Mouse (Mus musculus) heart, postnatal 0 days (tissue): ENCODE results near the gene Axl. TPM values are rescaled to one million over a fixed set of nuclear protein-coding genes. Genes with fewer than 3 reads are reported as not detected.

Experiments
- ATAC-seq: fragments of 200-750 bp; cut with Nextera tagmentation; 2 replicates; pipeline ENCODE4 v1.8.0; 2017; ENCODE audit warnings: low read depth, moderate number of reproducible peaks, moderate library complexity; ENCODE audit not compliant: insufficient read depth
- DNase-seq: peaks from one replicate; pipeline ENCODE4 v3.0.0-alpha.2; 2016; ENCODE audit warnings: low spot score
- H3K27ac ChIP-seq: fragments of 300-500 bp; sonication (generic); 2 replicates; pipeline ENCODE4 v1.5.1; 2014; ENCODE audit warnings: low read depth, mild to moderate bottlenecking
- H3K27me3 ChIP-seq: fragments of 300-500 bp; sonication (generic); 2 replicates; pipeline ENCODE4 v1.6.1; 2014; ENCODE audit warnings: low read length, mixed read lengths; ENCODE audit not compliant: control insufficient read depth, insufficient read depth
- H3K36me3 ChIP-seq: fragments of 300-500 bp; sonication (generic); replicated peaks from 2 replicates; pipeline ENCODE4 v1.6.1; 2014; ENCODE audit warnings: low read length, mixed read lengths; ENCODE audit not compliant: control insufficient read depth, insufficient read depth
- H3K4me1 ChIP-seq: fragments of 300-500 bp; sonication (generic); 2 replicates; pipeline ENCODE4 v1.6.1; 2014; ENCODE audit warnings: antibody characterized with exemption; ENCODE audit not compliant: control insufficient read depth, insufficient read depth
- H3K4me2 ChIP-seq: fragments of 300-500 bp; sonication (generic); 2 replicates; pipeline ENCODE4 v1.6.1; 2014; ENCODE audit warnings: low read depth, mild to moderate bottlenecking, low read length, moderate library complexity
- H3K4me3 ChIP-seq: fragments of 300-500 bp; sonication (generic); 2 replicates; pipeline ENCODE4 v1.5.1; 2014; ENCODE audit warnings: low read depth, low read length
- H3K9ac ChIP-seq: fragments of 300-500 bp; sonication (generic); replicated peaks from 2 replicates; pipeline ENCODE4 v1.6.1; 2014; ENCODE audit warnings: low read depth, low read length, mixed read lengths
- H3K9me3 ChIP-seq: fragments of 300-500 bp; sonication (generic); replicated peaks from 2 replicates; pipeline ENCODE4 v1.6.1; 2016; ENCODE audit warnings: low read length; ENCODE audit not compliant: control insufficient read depth
- CTCF ChIP-seq: IDR thresholded peaks from 2 replicates; pipeline ENCODE4 v1.5.1; 2016; ENCODE audit warnings: antibody characterized with exemption, control low read depth, low read depth
- EP300 ChIP-seq: IDR thresholded peaks from 2 replicates; pipeline ENCODE4 v1.6.1; 2016; ENCODE audit warnings: antibody characterized with exemption, low read depth
- WGBS: fragments of 180-500 bp; shearing (Covaris S2); extraction: QIAGEN DNeasy Blood & Tissue Kit; methylation state at CpG from one replicate; pipeline ENCODE4 v1.1.7; 2014; 5-methylcytosine and 5-hydroxymethylcytosine counted together
- polyA plus RNA-seq: library from polyadenylated mRNA; unstranded; fragments of >200 nt; fragmentation: Nextera tagmentation; extraction: Ambion mirVana; gene quantifications from 2 replicates; pipeline ENCODE4 v1.2.1, GENCODE M21; 2015
- total RNA-seq: library from RNA; depleted of rRNA; stranded (reverse); fragments of >200 nt; gene quantifications from 2 replicates; pipeline ENCODE4 v1.2.3, GENCODE M21; 2014; ENCODE audit warnings: low replicate concordance

The Axl gene
- total and polyA plus RNA-seq, 2 experiments from 2014 or later = 33.3 to 63.8 TPM

DNA sequence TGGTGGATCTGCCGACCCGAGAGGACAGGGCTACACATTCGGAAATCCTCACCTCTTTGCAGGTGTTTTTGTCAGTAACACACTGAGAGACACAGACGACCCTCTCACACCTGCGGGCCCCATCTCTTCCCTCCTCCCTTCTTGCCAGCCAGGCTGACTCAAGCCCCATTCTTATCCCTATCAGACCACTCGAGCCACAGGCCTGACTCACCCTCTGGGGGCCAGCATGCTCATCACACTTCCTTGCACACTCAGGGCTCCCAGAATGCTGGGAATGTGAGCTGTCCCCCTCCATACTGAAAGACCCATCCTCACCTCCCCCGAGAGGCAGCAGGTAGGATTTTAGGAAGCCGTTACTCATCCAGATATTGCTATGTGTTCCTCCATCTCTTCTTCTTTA lies 4.8 kb downstream of the Axl start:
- Histone ChIP-seq H3K4me3 (no peak overlapping the region), H3K9me3 (no peaks in the 10 kb centered on the region), H3K4me2 (no peak overlapping the region), H3K27me3 (no peaks in the 10 kb centered on the region), H3K9ac (no peak overlapping the region), H3K36me3 (no peaks in the 10 kb centered on the region), H3K4me1 (peaks cover 20% of the 10 kb centered on the region), H3K27ac (no peak overlapping the region; the same call in 1 of the 2 replicates)
- ATAC-seq (no peak), DNase-seq (no peak)
- TF ChIP-seq CTCF (no peak), EP300 (no peak)
- WGBS = 43% methylated on average over 8 of the region's 8 CpGs

DNA sequence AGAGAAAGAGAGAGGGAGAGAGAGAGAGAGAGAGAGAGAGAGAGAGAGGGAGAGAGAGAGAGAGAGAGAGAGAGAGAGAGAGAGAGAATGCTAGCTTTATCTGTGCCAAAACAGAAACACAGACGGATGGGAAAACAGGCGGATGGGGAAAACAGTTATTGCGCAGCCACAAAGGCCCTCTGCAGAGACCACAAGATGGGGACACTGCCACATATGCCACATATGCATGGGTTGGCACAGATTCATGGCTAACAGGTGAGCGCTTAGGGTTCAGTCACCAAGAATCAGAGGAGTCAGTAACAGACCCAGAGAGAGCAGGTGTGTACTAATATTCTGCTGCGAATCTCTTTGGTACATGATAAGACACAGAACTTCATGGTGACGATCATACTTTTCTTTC lies 5.8 kb downstream of the Axl start:
- no peak for TF ChIP-seq EP300
- no peak for TF ChIP-seq CTCF
- Histone ChIP-seq H3K4me2 (no peak overlapping the region), H3K27ac (peak overlapping the region; percentile 75; the same call in 1 of the 2 replicates), H3K36me3 (no peaks in the 10 kb centered on the region), H3K27me3 (no peaks in the 10 kb centered on the region), H3K4me1 (peaks cover 14% of the 10 kb centered on the region), H3K4me3 (no peak overlapping the region), H3K9ac (no peak overlapping the region), H3K9me3 (no peaks in the 10 kb centered on the region)
- no peak for DNase-seq
- ATAC-seq = no peak
- 65% methylated on average over 6 of the region's 6 CpGs for WGBS

DNA sequence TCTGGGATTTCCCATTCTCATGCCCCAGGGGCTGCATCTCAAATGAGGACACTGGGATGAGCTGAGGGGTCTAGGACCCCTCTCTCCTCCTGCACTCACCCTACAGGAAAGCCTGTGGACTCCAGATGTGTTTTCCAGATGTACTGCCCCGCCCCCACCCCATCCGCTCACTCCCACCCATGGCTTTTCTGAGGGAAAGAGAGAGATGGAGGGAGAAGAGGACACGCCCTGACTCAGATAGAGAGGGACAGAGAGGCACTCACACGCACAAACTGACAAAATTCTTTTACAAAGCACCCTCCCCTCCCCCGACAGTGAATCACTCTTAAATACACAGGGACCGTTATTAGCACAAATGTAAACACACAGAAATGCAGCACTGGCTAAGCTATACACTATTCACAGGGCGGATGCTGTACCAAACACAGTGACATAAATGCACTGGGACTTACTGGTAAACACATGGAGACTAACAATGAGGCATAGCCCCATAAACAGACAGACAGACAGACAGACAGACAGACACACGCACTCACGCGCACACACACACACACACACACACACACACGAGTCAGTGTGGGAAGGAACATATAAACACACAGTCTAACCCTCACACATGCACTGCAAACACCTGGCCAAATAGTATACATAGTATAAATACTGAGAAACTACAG lies 6.4 kb downstream of the Axl start:
- peak overlapping the region; percentile 66 for H3K4me2 ChIP-seq
- H3K4me1 ChIP-seq = peaks cover 10% of the 10 kb centered on the region
- no peaks in the 10 kb centered on the region for H3K27me3 ChIP-seq
- WGBS = 47% methylated on average over 11 of the region's 11 CpGs
- ATAC-seq (peak; percentile 61), DNase-seq (peak; percentile 36)
- H3K9ac ChIP-seq = peak overlapping the region; percentile 50
- H3K27ac ChIP-seq = peak overlapping the region; percentile 75
- peak overlapping the region; percentile 35 for H3K4me3 ChIP-seq
- no peak for TF ChIP-seq CTCF
- TF ChIP-seq EP300 = no peak
- no peaks in the 10 kb centered on the region for H3K36me3 ChIP-seq
- no peaks in the 10 kb centered on the region for H3K9me3 ChIP-seq

DNA sequence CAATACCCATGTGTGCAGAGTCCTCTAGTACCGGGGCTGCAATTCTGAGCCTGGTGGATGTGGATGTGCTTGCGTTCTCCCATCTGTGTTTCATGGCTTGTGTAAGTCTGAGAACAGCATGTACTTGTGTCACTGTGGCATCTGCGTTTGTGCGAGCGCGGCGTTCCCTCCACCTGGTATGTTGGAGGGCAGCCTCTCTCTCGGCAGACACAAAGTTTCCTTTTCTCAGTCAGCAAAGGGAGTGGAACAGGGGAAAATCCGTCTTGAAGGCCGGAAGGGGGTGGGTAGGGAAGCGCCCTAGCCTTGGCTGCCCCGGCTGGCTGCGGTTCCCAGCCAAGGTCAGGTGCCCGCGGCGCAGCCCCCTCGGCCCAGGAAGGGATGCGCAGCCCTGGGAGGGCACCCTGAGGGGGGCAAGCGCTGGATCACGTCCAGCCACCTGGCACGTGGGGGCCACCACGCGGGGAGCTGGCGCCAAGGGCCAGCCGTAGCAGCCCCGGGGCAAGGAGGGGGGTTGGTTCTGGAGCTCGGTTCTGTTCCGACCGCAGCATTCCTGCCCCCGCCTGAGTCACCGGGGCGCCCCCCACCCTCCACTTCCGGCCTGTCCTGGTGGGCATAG lies 7.1 kb downstream of the Axl start:
- TF ChIP-seq CTCF = no peak
- TF ChIP-seq EP300 = no peak
- peak; percentile 57 for ATAC-seq
- Histone ChIP-seq H3K9me3 (no peaks in the 10 kb centered on the region), H3K36me3 (no peaks in the 10 kb centered on the region), H3K27ac (peak overlapping the region; percentile 75), H3K27me3 (no peaks in the 10 kb centered on the region), H3K9ac (peak overlapping the region; percentile 50), H3K4me1 (peaks cover 6% of the 10 kb centered on the region; the same call in 1 of the 2 replicates), H3K4me3 (peak overlapping the region; percentile 35), H3K4me2 (peak overlapping the region; percentile 66)
- WGBS = 8% methylated on average over 28 of the region's 33 CpGs
- DNase-seq = no peak

DNA sequence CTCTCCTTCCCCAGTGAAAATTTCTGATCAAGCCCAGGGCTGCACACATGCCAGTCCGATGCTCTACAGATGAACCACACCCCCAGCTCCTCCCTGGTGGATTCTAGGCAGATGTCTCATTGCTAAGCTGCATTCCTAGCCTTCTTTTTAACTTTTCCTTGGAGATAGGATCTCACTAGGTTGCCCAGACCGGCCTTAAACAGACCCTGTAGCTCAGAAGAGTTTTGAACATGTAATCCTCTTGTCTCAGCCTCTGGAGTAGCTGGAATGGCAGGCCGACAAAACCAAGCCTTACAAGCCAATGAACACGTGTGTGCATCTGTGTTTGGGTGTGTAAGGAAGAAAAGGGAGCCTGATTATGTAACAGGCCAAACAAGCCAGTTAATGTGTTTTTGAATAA lies 7.8 kb downstream of the Axl start:
- TF ChIP-seq EP300 (no peak), CTCF (no peak)
- DNase-seq (no peak), ATAC-seq (no peak)
- Histone ChIP-seq H3K4me2 (peak overlapping the region; percentile 66; the same call in 1 of the 2 replicates), H3K36me3 (no peaks in the 10 kb centered on the region), H3K4me1 (peaks cover 6% of the 10 kb centered on the region; the same call in 1 of the 2 replicates), H3K4me3 (no peak overlapping the region), H3K9ac (no peak overlapping the region), H3K9me3 (no peaks in the 10 kb centered on the region), H3K27me3 (no peaks in the 10 kb centered on the region), H3K27ac (peak overlapping the region; percentile 75; the same call in 1 of the 2 replicates)
- WGBS = 69% methylated on average over 4 of the region's 4 CpGs
